15 mouse cellular contexts compared by ENCODE assay signal in the genomic region with DNA sequence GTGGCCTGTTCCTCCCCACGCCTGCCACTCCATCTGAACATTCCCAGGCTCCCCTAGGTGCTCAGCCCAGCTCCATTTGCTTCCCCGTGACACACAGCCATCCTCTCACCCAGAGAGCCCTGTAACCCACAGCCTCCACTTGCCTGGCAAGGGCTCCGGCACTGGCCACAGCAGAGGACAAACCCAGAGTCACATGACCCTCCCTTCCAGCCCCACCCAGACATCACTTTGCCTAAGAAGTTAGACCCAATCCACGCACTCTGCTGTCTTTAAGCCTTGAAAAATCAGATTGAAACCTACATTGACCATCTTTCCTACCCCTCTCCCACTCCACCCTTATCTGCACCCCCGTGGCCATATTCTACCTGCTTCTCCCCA.
DNase-seq lines count a peak whose midpoint lies in the region; ATAC-seq and TF ChIP-seq lines count a peak whose summit lies in the region.
"Had no signal": no experiment of that assay in that cellular context is flagged by ENCODE, and none has a peak within 500 bp of the region (broad histone marks: within the 10 kb centered on the region; RNA-seq: fewer than 3 reads in every experiment).

No protein-coding gene starts in this region.

- no peaks in the 10 kb centered on the region for H3K27me3 ChIP-seq in kidney, embryonic 14.5 days (ENCODE audit: control insufficient read depth, insufficient read depth, low read length)
- no peaks in the 10 kb centered on the region for H3K27me3 ChIP-seq in spleen, adult 2 months (ENCODE audit: control insufficient read depth, insufficient read depth, low read length)
- no peaks in the 10 kb centered on the region for H3K27me3 ChIP-seq in kidney, postnatal 0 days (ENCODE audit: insufficient read depth, low read length)
- H3K27me3 ChIP-seq in hindbrain, postnatal 0 days (ENCODE audit: insufficient read depth, low read length), result no peaks in the 10 kb centered on the region
- H3K27me3 ChIP-seq: forebrain, embryonic 12.5 days; intestine, embryonic 15.5 days; liver, embryonic 13.5 days; neural tube, embryonic 12.5 days had no signal

- ATAC-seq in kidney, embryonic 14.5 days (ENCODE audit: low FRiP score, low TSS enrichment), result no peak
- ATAC-seq in kidney, postnatal 0 days (replicated peaks; ENCODE audit: low FRiP score, low read depth), result 0 out of 2 replicates have a peak, but pooled peaks have one; percentile 10
- ATAC-seq in hindbrain, postnatal 0 days, result no peak

- 89% methylated on average over 5 of the region's 5 CpGs for WGBS in kidney, embryonic 14.5 days
- WGBS in spleen, adult 2 months, result 83% methylated on average over 5 of the region's 5 CpGs
- 79% methylated on average over 5 of the region's 5 CpGs for WGBS in kidney, postnatal 0 days
- WGBS in hindbrain, postnatal 0 days, result 89% methylated on average over 5 of the region's 5 CpGs

- TF ChIP-seq CTCF in spleen, adult 2 months (IDR thresholded peaks at IDR 0.05; ENCODE audit: extremely low read depth, insufficient read depth, insufficient read length, insufficient replicate concordance), result no peak
- no peak for TF ChIP-seq CTCF in kidney, postnatal 0 days (IDR thresholded peaks at IDR 0.05; ENCODE audit: low read depth)
- no peak for TF ChIP-seq CTCF in hindbrain, postnatal 0 days (IDR thresholded peaks at IDR 0.05; ENCODE audit: low read depth)

- no peak overlapping the region for H3K9ac ChIP-seq in kidney, embryonic 14.5 days (ENCODE audit: low read depth, low read length)
- H3K9ac ChIP-seq in kidney, postnatal 0 days (ENCODE audit: low read depth, low read length), result 0 out of 2 replicates have a peak overlapping the region, but pooled peaks have one; percentile 9
- no peak overlapping the region for H3K9ac ChIP-seq in hindbrain, postnatal 0 days (replicated peaks; ENCODE audit: low read length)
- H3K9ac ChIP-seq: forebrain, embryonic 12.5 days; intestine, embryonic 15.5 days; liver, embryonic 13.5 days; neural tube, embryonic 12.5 days had no signal

- H3K4me3 ChIP-seq in kidney, embryonic 14.5 days (ENCODE audit: low read length), result no peak overlapping the region
- H3K4me3 ChIP-seq in spleen, adult 2 months (ENCODE audit: extremely low read depth, insufficient read depth, insufficient read length), result no peak overlapping the region
- H3K4me3 ChIP-seq in kidney, postnatal 0 days (replicated peaks; ENCODE audit: low read depth, low read length), result no peak overlapping the region
- no peak overlapping the region for H3K4me3 ChIP-seq in hindbrain, postnatal 0 days (ENCODE audit: low read length)
- H3K4me3 ChIP-seq: forebrain, embryonic 12.5 days; intestine, embryonic 15.5 days; liver, embryonic 13.5 days; neural tube, embryonic 12.5 days had no signal

- H3K9me3 ChIP-seq in kidney, embryonic 14.5 days (ENCODE audit: control insufficient read depth, low read length), result no peaks in the 10 kb centered on the region
- no peaks in the 10 kb centered on the region for H3K9me3 ChIP-seq in kidney, postnatal 0 days (replicated peaks; ENCODE audit: low read length)
- H3K9me3 ChIP-seq in hindbrain, postnatal 0 days (ENCODE audit: low read length), result no peaks in the 10 kb centered on the region
- H3K9me3 ChIP-seq: forebrain, embryonic 12.5 days; intestine, embryonic 15.5 days; liver, embryonic 13.5 days; neural tube, embryonic 12.5 days had no signal

- peaks cover 22% of the 10 kb centered on the region for H3K36me3 ChIP-seq in kidney, embryonic 14.5 days (ENCODE audit: control insufficient read depth, insufficient read depth, low read length)
- H3K36me3 ChIP-seq in spleen, adult 2 months (ENCODE audit: control insufficient read depth, insufficient read depth, low read length), result no peaks in the 10 kb centered on the region
- H3K36me3 ChIP-seq in kidney, postnatal 0 days (ENCODE audit: insufficient read depth, low read length), result peaks cover 31% of the 10 kb centered on the region
- H3K36me3 ChIP-seq in hindbrain, postnatal 0 days (ENCODE audit: insufficient read depth, low read length), result no peaks in the 10 kb centered on the region

- TF ChIP-seq POLR2A in spleen, adult 2 months (IDR thresholded peaks at IDR 0.05; ENCODE audit: low read depth, low read length), result no peak

- H3K4me1 ChIP-seq in kidney, embryonic 14.5 days (ENCODE audit: control insufficient read depth, insufficient read depth, low read length), result peaks cover 34% of the 10 kb centered on the region
- H3K4me1 ChIP-seq in spleen, adult 2 months (ENCODE audit: control insufficient read depth, insufficient read depth, insufficient read length), result peaks cover 10% of the 10 kb centered on the region; the same call in 1 of the 2 replicates
- peaks cover 46% of the 10 kb centered on the region for H3K4me1 ChIP-seq in kidney, postnatal 0 days (replicated peaks; ENCODE audit: insufficient read depth, low read length)
- 0 out of 2 replicates have a peak, but pooled peaks cover 5% of the 10 kb centered on the region for H3K4me1 ChIP-seq in hindbrain, postnatal 0 days (ENCODE audit: insufficient read depth, low read length)
- H3K4me1 ChIP-seq: neural tube, embryonic 12.5 days had no signal

- H3K27ac ChIP-seq in kidney, embryonic 14.5 days (ENCODE audit: low read depth, low read length), result no peak overlapping the region
- peak overlapping the region; percentile 58 for H3K27ac ChIP-seq in spleen, adult 2 months (ENCODE audit: insufficient read depth, low read length)
- peak overlapping the region; percentile 94 for H3K27ac ChIP-seq in kidney, postnatal 0 days
- H3K27ac ChIP-seq in hindbrain, postnatal 0 days, result no peak overlapping the region
- H3K27ac ChIP-seq: forebrain, embryonic 12.5 days; intestine, embryonic 15.5 days; neural tube, embryonic 12.5 days had no signal

- DNase-seq in kidney, adult 11 months, result peak; percentile 63
- DNase-seq in spleen, adult 2 months (ENCODE audit: low read depth in 1 of 2, low spot score in 2 of 2), result no peak
- no peak for DNase-seq in spleen, postnatal 4 days (ENCODE audit: low spot score in 2 of 2)
- DNase-seq in kidney, postnatal 0 days (ENCODE audit: low spot score), result no peak
- no peak for DNase-seq in hindbrain, postnatal 0 days (ENCODE audit: low spot score)
- DNase-seq in gastrocnemius, adult 18-20 months (ENCODE audit: low spot score), result no peak
- DNase-seq: adrenal gland, postnatal 36 days; cerebellum, adult 9-11 months; liver, embryonic 13.5 days; midbrain, embryonic 14.5 days; thymus, adult 18-20 months had no signal

- no peak overlapping the region for H3K4me2 ChIP-seq in kidney, embryonic 14.5 days (replicated peaks; ENCODE audit: low read depth, low read length)
- peak overlapping the region; percentile 25; the same call in 1 of the 2 replicates for H3K4me2 ChIP-seq in kidney, postnatal 0 days (ENCODE audit: low read length)
- H3K4me2 ChIP-seq in hindbrain, postnatal 0 days (ENCODE audit: low read depth, low read length), result no peak overlapping the region
- H3K4me2 ChIP-seq: forebrain, embryonic 12.5 days; intestine, embryonic 15.5 days; liver, embryonic 13.5 days; neural tube, embryonic 12.5 days had no signal

Comparison
In these comparisons a context has a peak if more than half of its experiments do, and no peak if none do; other contexts are left out.
1. H3K27ac ChIP-seq: peak in spleen, adult 2 months (single experiment) and kidney, postnatal 0 days (single experiment); none in kidney, embryonic 14.5 days (single experiment) and hindbrain, postnatal 0 days (single experiment).